ENCODE assay signal across 23 mouse cellular contexts in the genomic region with DNA sequence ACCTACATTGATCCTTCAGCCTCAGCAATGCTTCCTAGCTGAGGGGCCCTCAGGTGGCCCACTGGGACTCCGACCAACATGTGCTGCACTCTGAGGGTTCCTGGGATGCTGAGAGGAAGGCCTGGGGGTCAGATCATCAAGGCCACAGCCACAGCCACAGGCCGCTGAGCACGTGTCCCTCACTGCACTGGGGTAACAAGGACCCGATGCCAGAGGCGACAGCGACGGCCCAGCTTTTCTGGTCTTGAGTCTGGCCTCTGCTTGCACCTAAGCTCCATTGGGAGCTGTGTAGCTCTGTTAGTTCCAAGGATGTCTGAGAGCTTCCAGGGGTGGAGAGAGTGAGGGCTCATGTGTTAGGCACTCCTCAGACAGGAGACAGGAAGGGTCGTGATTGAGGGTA. TPM values are rescaled to one million over a fixed set of nuclear protein-coding genes. Genes with fewer than 3 reads are reported as not detected.
DNase-seq lines count a peak whose midpoint lies in the region; ATAC-seq and TF ChIP-seq lines count a peak whose summit lies in the region.
"Had no signal": no experiment of that assay in that cellular context is flagged by ENCODE, and none has a peak within 500 bp of the region (broad histone marks: within the 10 kb centered on the region; RNA-seq: fewer than 3 reads in every experiment).

No protein-coding gene starts in this region.

- no peak for TF ChIP-seq CTCF in E14TG2a.4 (conservative IDR thresholded peaks at IDR 0.05; ENCODE audit: low read length)

- no peak for DNase-seq in forebrain, embryonic 10.5 days (ENCODE audit: extremely low spot score, low spot score)
- no peak for DNase-seq in spleen, adult 12 weeks (ENCODE audit: low spot score)
- DNase-seq in ovary, adult 18-20 months (ENCODE audit: low spot score) = no peak
- DNase-seq: adrenal gland, postnatal 25 days; cerebellum, adult 18-20 months; cerebellum, adult 9-11 months; cerebellum, postnatal 36 days; forebrain, postnatal 0 days; gastrocnemius, postnatal 25 days; heart, postnatal 10 days; heart, postnatal 4 days had no signal

- peaks cover 31% of the 10 kb centered on the region for H3K4me1 ChIP-seq in forebrain, embryonic 10.5 days
- H3K4me1 ChIP-seq in forebrain, embryonic 16.5 days (replicated peaks; ENCODE audit: control insufficient read depth, insufficient read depth, low read length) = 0 out of 2 replicates have a peak, but pooled peaks cover 3% of the 10 kb centered on the region
- H3K4me1 ChIP-seq in hindbrain, embryonic 12.5 days = peaks cover 31% of the 10 kb centered on the region
- peaks cover 5% of the 10 kb centered on the region for H3K4me1 ChIP-seq in hindbrain, embryonic 16.5 days (ENCODE audit: control insufficient read depth, insufficient read depth, low read depth, low read length)
- H3K4me1 ChIP-seq in E14TG2a.4 (replicated peaks; ENCODE audit: low read depth, low read length) = peaks cover 55% of the 10 kb centered on the region
- peaks cover 53% of the 10 kb centered on the region for H3K4me1 ChIP-seq in limb, embryonic 12.5 days (replicated peaks)

- H3K27ac ChIP-seq in forebrain, embryonic 10.5 days = peak overlapping the region; percentile 12; the same call in 1 of the 2 replicates
- no peak overlapping the region for H3K27ac ChIP-seq in forebrain, embryonic 16.5 days (ENCODE audit: low read length)
- H3K27ac ChIP-seq in hindbrain, embryonic 12.5 days = 0 out of 2 replicates have a peak overlapping the region, but pooled peaks have one; percentile 0
- H3K27ac ChIP-seq in hindbrain, embryonic 16.5 days (ENCODE audit: low read depth, low read length) = no peak overlapping the region
- peak overlapping the region; percentile 66; the same call in 1 of the 2 replicates for H3K27ac ChIP-seq in limb, embryonic 12.5 days
- H3K27ac ChIP-seq: hindbrain, embryonic 14.5 days had no signal

- no peaks in the 10 kb centered on the region for H3K9me3 ChIP-seq in forebrain, embryonic 10.5 days
- H3K9me3 ChIP-seq in forebrain, embryonic 16.5 days (ENCODE audit: control insufficient read depth, low read length) = no peaks in the 10 kb centered on the region
- H3K9me3 ChIP-seq in hindbrain, embryonic 12.5 days (replicated peaks) = no peaks in the 10 kb centered on the region
- no peaks in the 10 kb centered on the region for H3K9me3 ChIP-seq in hindbrain, embryonic 16.5 days (ENCODE audit: control insufficient read depth, low read length)
- no peaks in the 10 kb centered on the region for H3K9me3 ChIP-seq in E14TG2a.4 (ENCODE audit: low read length)
- no peaks in the 10 kb centered on the region for H3K9me3 ChIP-seq in limb, embryonic 12.5 days

- no peak overlapping the region for H3K9ac ChIP-seq in forebrain, embryonic 16.5 days (replicated peaks; ENCODE audit: low read depth, low read length)
- no peak overlapping the region for H3K9ac ChIP-seq in hindbrain, embryonic 12.5 days
- no peak overlapping the region for H3K9ac ChIP-seq in hindbrain, embryonic 16.5 days (ENCODE audit: low read depth, low read length)
- H3K9ac ChIP-seq in limb, embryonic 12.5 days (replicated peaks) = no peak overlapping the region
- H3K9ac ChIP-seq: forebrain, postnatal 0 days; hindbrain, embryonic 14.5 days had no signal

- peaks cover 17% of the 10 kb centered on the region for H3K27me3 ChIP-seq in forebrain, embryonic 10.5 days (ENCODE audit: poor library complexity, severe bottlenecking)
- no peaks in the 10 kb centered on the region for H3K27me3 ChIP-seq in forebrain, embryonic 16.5 days (replicated peaks; ENCODE audit: control insufficient read depth, insufficient read depth, low read length)
- peaks cover 5% of the 10 kb centered on the region; the same call in 1 of the 2 replicates for H3K27me3 ChIP-seq in hindbrain, embryonic 12.5 days
- no peaks in the 10 kb centered on the region for H3K27me3 ChIP-seq in hindbrain, embryonic 16.5 days (replicated peaks; ENCODE audit: control insufficient read depth, insufficient read depth, low read length)
- H3K27me3 ChIP-seq in E14TG2a.4 (ENCODE audit: insufficient read depth, low read length) = peaks cover 80% of the 10 kb centered on the region
- no peaks in the 10 kb centered on the region for H3K27me3 ChIP-seq in limb, embryonic 12.5 days

- 87% methylated on average over 8 of the region's 8 CpGs for WGBS in forebrain, embryonic 10.5 days
- WGBS in forebrain, embryonic 16.5 days = 88% methylated on average over 8 of the region's 8 CpGs
- 71% methylated on average over 8 of the region's 8 CpGs for WGBS in hindbrain, embryonic 12.5 days
- 72% methylated on average over 8 of the region's 8 CpGs for WGBS in hindbrain, embryonic 16.5 days
- WGBS in limb, embryonic 12.5 days = 42% methylated on average over 8 of the region's 8 CpGs

- H3K4me2 ChIP-seq in forebrain, embryonic 16.5 days (ENCODE audit: low read length) = no peak overlapping the region
- H3K4me2 ChIP-seq in hindbrain, embryonic 12.5 days (replicated peaks) = no peak overlapping the region
- no peak overlapping the region for H3K4me2 ChIP-seq in hindbrain, embryonic 16.5 days (ENCODE audit: low read length)
- H3K4me2 ChIP-seq in limb, embryonic 12.5 days = no peak overlapping the region
- H3K4me2 ChIP-seq: hindbrain, embryonic 14.5 days had no signal

- H3K4me3 ChIP-seq in forebrain, embryonic 10.5 days = no peak overlapping the region
- H3K4me3 ChIP-seq in forebrain, embryonic 16.5 days (replicated peaks; ENCODE audit: low read length) = no peak overlapping the region
- H3K4me3 ChIP-seq in hindbrain, embryonic 12.5 days = no peak overlapping the region
- no peak overlapping the region for H3K4me3 ChIP-seq in hindbrain, embryonic 16.5 days (ENCODE audit: low read length)
- H3K4me3 ChIP-seq in E14TG2a.4 (replicated peaks; ENCODE audit: low read length) = peak overlapping the region; percentile 52; the same call in 1 of the 2 replicates
- no peak overlapping the region for H3K4me3 ChIP-seq in limb, embryonic 12.5 days (replicated peaks)

- ATAC-seq in forebrain, embryonic 16.5 days = no peak
- no peak for ATAC-seq in hindbrain, embryonic 12.5 days (ENCODE audit: low FRiP score)
- no peak for ATAC-seq in hindbrain, embryonic 16.5 days
- no peak for ATAC-seq in limb, embryonic 12.5 days (ENCODE audit: insufficient number of reproducible peaks, insufficient read depth, low FRiP score, low TSS enrichment, low read depth)
- ATAC-seq: activated CD4-positive, CD25-positive, alpha-beta regulatory T cell, adult 4 months; forebrain, postnatal 0 days; inflammation-experienced regulatory T-cells, adult 6 months; Patski had no signal

- H3K36me3 ChIP-seq in forebrain, embryonic 10.5 days (replicated peaks) = peaks cover 14% of the 10 kb centered on the region
- H3K36me3 ChIP-seq in forebrain, embryonic 16.5 days (ENCODE audit: control insufficient read depth, insufficient read depth) = no peaks in the 10 kb centered on the region
- no peaks in the 10 kb centered on the region for H3K36me3 ChIP-seq in hindbrain, embryonic 12.5 days
- no peaks in the 10 kb centered on the region for H3K36me3 ChIP-seq in hindbrain, embryonic 16.5 days (ENCODE audit: control insufficient read depth, insufficient read depth, low read length)
- no peaks in the 10 kb centered on the region for H3K36me3 ChIP-seq in E14TG2a.4 (ENCODE audit: insufficient read depth, low read length)
- H3K36me3 ChIP-seq in limb, embryonic 12.5 days = peaks cover 17% of the 10 kb centered on the region

RNA-seq across cellular contexts. Expression of gene B230104I21Rik, which starts 34.9 kb away (rescaled TPM):
- not detected in 2 replicates for polyA plus RNA-seq in forebrain, embryonic 10.5 days (2016; fragmentation: Nextera tagmentation; extraction: Ambion mirVana)
- polyA plus RNA-seq in forebrain, embryonic 16.5 days (2015; fragmentation: Nextera tagmentation; extraction: Ambion mirVana) = not detected in 2 replicates
- polyA plus RNA-seq in hindbrain, embryonic 12.5 days (2016; fragmentation: Nextera tagmentation; extraction: Ambion mirVana) = not detected in 2 replicates
- polyA plus RNA-seq in hindbrain, embryonic 16.5 days (2015; fragmentation: Nextera tagmentation; extraction: Ambion mirVana) = not detected in 2 replicates
- polyA plus RNA-seq in limb, embryonic 12.5 days (2016; fragmentation: Nextera tagmentation; extraction: Ambion mirVana) = 0.33 TPM in 1 of 2 replicates, not detected in the other
- polyA plus RNA-seq: activated CD4-positive, CD25-positive, alpha-beta regulatory T cell, adult 4 months; C2C12; embryonic facial prominence, embryonic 14.5 days; forebrain, postnatal 0 days; heart, embryonic 14.5 days; hindbrain, embryonic 14.5 days; inflammation-experienced regulatory T-cells, adult 6 months; Patski had no signal

Comparison
In these comparisons a context has a peak if more than half of its experiments do, and no peak if none do; other contexts are left out.
1. H3K27ac ChIP-seq: peak in forebrain, embryonic 10.5 days (single experiment), hindbrain, embryonic 12.5 days (single experiment) and limb, embryonic 12.5 days (single experiment); none in forebrain, embryonic 16.5 days (single experiment) and hindbrain, embryonic 16.5 days (single experiment).